Mouse (Mus musculus): ENCODE measurements around the gene Gm13696. TPM values are rescaled to one million over a fixed set of nuclear protein-coding genes. Genes with fewer than 3 reads are reported as not detected.
"Not testable (repeated sequence)": the region's sequence is repeated elsewhere in the genome, so short reads cannot be mapped to it uniquely, and the experiment has no call there.

Gene Gm13696
- polyA plus RNA-seq, 1 experiment from 2014 or later: not detected

DNA sequence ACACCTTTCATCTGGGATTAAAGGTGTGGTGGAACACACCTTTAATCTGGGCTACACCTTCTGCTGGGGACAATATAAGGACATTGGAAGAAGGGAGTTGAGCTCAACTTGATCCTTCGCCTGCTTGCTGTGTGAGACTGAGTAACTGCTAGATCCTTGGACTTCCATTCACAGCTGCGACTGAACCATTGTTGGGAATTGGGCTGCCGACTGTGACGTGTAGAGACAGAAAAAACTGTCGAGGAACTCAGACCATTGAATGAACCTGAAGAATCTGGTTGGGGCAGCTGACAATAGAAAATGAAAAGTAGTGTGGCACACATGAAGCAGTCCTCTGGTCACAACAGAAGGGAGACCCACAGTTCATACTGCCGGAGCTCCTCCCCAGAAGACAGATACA lies 5.7 kb downstream of the Gm13696 start, which contains the start of gene Gm13694:
Gm13694 (plus strand) TSS at position 301 of the 400 bp plus-strand sequence.
- not testable (repeated sequence) for H3K27me3 ChIP-seq (ENCODE audit: control insufficient read depth, insufficient read depth, low read length); H3K4me3 ChIP-seq (ENCODE audit: low read depth, low read length); H3K4me2 ChIP-seq (ENCODE audit: low read depth, low read length); H3K4me1 ChIP-seq (ENCODE audit: control insufficient read depth, insufficient read depth, low read length); H3K27ac ChIP-seq (replicated peaks; ENCODE audit: low read depth, low read length); DNase-seq (ENCODE audit: low spot score); H3K36me3 ChIP-seq (replicated peaks; ENCODE audit: control insufficient read depth, insufficient read depth, low read depth, low read length); ATAC-seq (replicated peaks; ENCODE audit: insufficient number of reproducible peaks, low FRiP score, low TSS enrichment, low read depth); H3K9me3 ChIP-seq (replicated peaks; ENCODE audit: control insufficient read depth, low read length); H3K9ac ChIP-seq (replicated peaks; ENCODE audit: low read length)
- no CpG with 5 or more reads among the region's 6 CpGs for WGBS

- not testable (repeated sequence) for ATAC-seq (replicated peaks; ENCODE audit: insufficient number of reproducible peaks, low FRiP score, low TSS enrichment, low read depth); H3K4me2 ChIP-seq (ENCODE audit: low read depth, low read length); H3K4me1 ChIP-seq (ENCODE audit: control insufficient read depth, insufficient read depth, low read length); H3K27me3 ChIP-seq (ENCODE audit: control insufficient read depth, insufficient read depth, low read length); H3K9ac ChIP-seq (replicated peaks; ENCODE audit: low read length); H3K4me3 ChIP-seq (ENCODE audit: low read depth, low read length); H3K27ac ChIP-seq (replicated peaks; ENCODE audit: low read depth, low read length); DNase-seq (ENCODE audit: low spot score); H3K9me3 ChIP-seq (replicated peaks; ENCODE audit: control insufficient read depth, low read length); H3K36me3 ChIP-seq (replicated peaks; ENCODE audit: control insufficient read depth, insufficient read depth, low read depth, low read length)
- WGBS: no CpG with 5 or more reads among the region's 6 CpGs
These were observed 11.5 kb downstream of the Gm13696 start, which contains the start of gene Gm13697 for GRCm38 (mm10) chr2:83984443-83984842. Gene Gm13697 (plus strand): TSS chr2:83984743.

- ATAC-seq (replicated peaks; ENCODE audit: insufficient number of reproducible peaks, low FRiP score, low TSS enrichment, low read depth); H3K27ac ChIP-seq (replicated peaks; ENCODE audit: low read depth, low read length); DNase-seq (ENCODE audit: low spot score); H3K27me3 ChIP-seq (ENCODE audit: control insufficient read depth, insufficient read depth, low read length); H3K9ac ChIP-seq (replicated peaks; ENCODE audit: low read length); H3K4me2 ChIP-seq (ENCODE audit: low read depth, low read length); H3K36me3 ChIP-seq (replicated peaks; ENCODE audit: control insufficient read depth, insufficient read depth, low read depth, low read length); H3K9me3 ChIP-seq (replicated peaks; ENCODE audit: control insufficient read depth, low read length); H3K4me3 ChIP-seq (ENCODE audit: low read depth, low read length); H3K4me1 ChIP-seq (ENCODE audit: control insufficient read depth, insufficient read depth, low read length): not testable (repeated sequence)
- no CpG with 5 or more reads among the region's 6 CpGs for WGBS
These were observed 17.3 kb downstream of the Gm13696 start, which contains the start of gene Gm13691 for GRCm38 (mm10) chr2:83990253-83990652. Gene Gm13691 (plus strand): TSS chr2:83990553.

DNA sequence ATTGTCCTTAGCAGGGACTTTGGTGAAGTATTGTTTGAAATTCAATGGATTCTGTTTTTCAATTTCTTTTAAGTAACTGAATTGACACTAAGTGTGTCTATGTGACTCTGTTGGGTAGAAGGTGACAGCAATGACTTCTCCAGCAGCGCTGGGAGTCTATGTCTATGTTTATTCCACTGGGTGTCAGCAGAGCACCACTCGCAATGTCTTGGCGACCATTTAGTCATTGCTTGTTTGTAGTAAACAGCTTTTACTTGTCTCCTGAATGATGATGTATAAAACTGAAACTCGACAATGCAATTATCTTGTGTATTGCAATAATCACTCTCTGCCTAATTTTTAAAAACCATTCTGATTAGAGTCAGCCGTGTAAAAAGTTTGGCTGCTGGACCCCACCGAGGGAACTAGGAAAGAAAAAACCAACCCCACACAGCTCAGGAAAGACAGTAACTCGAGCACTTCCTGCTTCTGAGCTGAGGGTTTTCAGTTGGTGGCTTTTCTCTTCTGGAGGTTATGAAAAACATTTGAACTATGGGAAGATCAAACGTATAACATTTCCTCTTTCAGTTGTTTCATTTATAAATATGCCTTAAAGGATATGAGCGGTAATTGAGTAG lies 20.8 kb downstream of the Gm13696 start:
- H3K27ac ChIP-seq (replicated peaks; ENCODE audit: low read depth, low read length); H3K36me3 ChIP-seq (replicated peaks; ENCODE audit: control insufficient read depth, insufficient read depth, low read depth, low read length); H3K4me1 ChIP-seq (ENCODE audit: control insufficient read depth, insufficient read depth, low read length); H3K9ac ChIP-seq (replicated peaks; ENCODE audit: low read length); H3K4me2 ChIP-seq (ENCODE audit: low read depth, low read length); H3K9me3 ChIP-seq (replicated peaks; ENCODE audit: control insufficient read depth, low read length); H3K4me3 ChIP-seq (ENCODE audit: low read depth, low read length); H3K27me3 ChIP-seq (ENCODE audit: control insufficient read depth, insufficient read depth, low read length); ATAC-seq (replicated peaks; ENCODE audit: insufficient number of reproducible peaks, low FRiP score, low TSS enrichment, low read depth): not testable (repeated sequence)
- DNase-seq (ENCODE audit: low spot score): peak; percentile 54
- WGBS: 34% methylated on average over 6 of the region's 9 CpGs

DNA sequence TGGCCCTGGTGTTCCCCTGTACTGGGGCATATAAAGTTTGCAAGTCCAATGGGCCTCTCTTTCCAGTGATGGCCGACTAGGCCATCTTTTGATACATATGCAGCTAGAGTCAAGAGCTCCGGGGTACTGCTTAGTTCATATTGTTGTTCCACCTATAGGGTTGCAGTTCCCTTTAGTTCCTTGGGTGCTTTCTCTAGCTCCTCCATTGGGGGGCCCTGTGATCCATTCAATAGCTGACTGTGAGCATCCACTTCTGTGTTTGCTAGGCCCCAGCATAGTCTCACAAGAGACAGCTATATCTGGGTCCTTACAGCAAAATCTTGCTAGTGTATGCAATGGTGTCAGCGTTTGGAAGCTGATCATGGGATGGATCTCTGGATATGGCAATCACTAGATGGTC lies 21.6 kb downstream of the Gm13696 start:
- not testable (repeated sequence) for DNase-seq (ENCODE audit: low spot score); H3K27ac ChIP-seq (replicated peaks; ENCODE audit: low read depth, low read length); H3K9me3 ChIP-seq (replicated peaks; ENCODE audit: control insufficient read depth, low read length); H3K4me3 ChIP-seq (ENCODE audit: low read depth, low read length); ATAC-seq (replicated peaks; ENCODE audit: insufficient number of reproducible peaks, low FRiP score, low TSS enrichment, low read depth); H3K4me2 ChIP-seq (ENCODE audit: low read depth, low read length); H3K27me3 ChIP-seq (ENCODE audit: control insufficient read depth, insufficient read depth, low read length); H3K36me3 ChIP-seq (replicated peaks; ENCODE audit: control insufficient read depth, insufficient read depth, low read depth, low read length); H3K9ac ChIP-seq (replicated peaks; ENCODE audit: low read length); H3K4me1 ChIP-seq (ENCODE audit: control insufficient read depth, insufficient read depth, low read length)
- WGBS: no CpG with 5 or more reads among the region's 3 CpGs

GRCm38 (mm10) chr2:84008913-84009312 lies 36.0 kb downstream of the Gm13696 start:
- ATAC-seq (replicated peaks; ENCODE audit: insufficient number of reproducible peaks, low FRiP score, low TSS enrichment, low read depth) (no peak), DNase-seq (ENCODE audit: low spot score) (no peak)
- 66% methylated on average over 1 of the region's 1 CpGs for WGBS
- no peaks in the 10 kb centered on the region for H3K27me3 ChIP-seq (ENCODE audit: control insufficient read depth, insufficient read depth, low read length)
- no peak overlapping the region for H3K27ac ChIP-seq (replicated peaks; ENCODE audit: low read depth, low read length)
- no peaks in the 10 kb centered on the region for H3K9me3 ChIP-seq (replicated peaks; ENCODE audit: control insufficient read depth, low read length)
- H3K4me2 ChIP-seq (ENCODE audit: low read depth, low read length): no peak overlapping the region
- no peak overlapping the region for H3K4me3 ChIP-seq (ENCODE audit: low read depth, low read length)
- no peaks in the 10 kb centered on the region for H3K36me3 ChIP-seq (replicated peaks; ENCODE audit: control insufficient read depth, insufficient read depth, low read depth, low read length)
- no peaks in the 10 kb centered on the region for H3K4me1 ChIP-seq (ENCODE audit: control insufficient read depth, insufficient read depth, low read length)
- no peak overlapping the region for H3K9ac ChIP-seq (replicated peaks; ENCODE audit: low read length)

DNA sequence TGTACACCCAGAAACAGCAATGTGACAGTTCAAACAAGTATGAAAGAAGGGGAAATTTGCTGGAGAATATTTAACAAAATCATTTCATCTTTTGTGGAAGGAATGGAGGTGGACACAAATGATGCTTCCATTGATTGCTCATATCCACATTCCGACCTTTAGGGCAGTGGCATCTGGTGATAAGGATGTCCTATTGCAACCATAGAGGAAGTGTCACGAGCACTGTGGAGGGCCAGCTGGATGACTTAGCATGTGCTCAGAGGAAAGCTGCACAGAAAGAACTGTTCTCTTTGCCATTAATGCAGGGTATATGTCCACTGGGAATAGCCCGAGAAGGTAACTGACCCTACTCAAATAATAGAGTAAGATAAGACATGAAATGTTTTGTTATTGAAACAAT lies 36.9 kb downstream of the Gm13696 start:
- Histone ChIP-seq H3K4me1 (ENCODE audit: control insufficient read depth, insufficient read depth, low read length) (no peaks in the 10 kb centered on the region), H3K27me3 (ENCODE audit: control insufficient read depth, insufficient read depth, low read length) (no peaks in the 10 kb centered on the region), H3K4me3 (ENCODE audit: low read depth, low read length) (no peak overlapping the region), H3K36me3 (replicated peaks; ENCODE audit: control insufficient read depth, insufficient read depth, low read depth, low read length) (no peaks in the 10 kb centered on the region), H3K9ac (replicated peaks; ENCODE audit: low read length) (no peak overlapping the region), H3K4me2 (ENCODE audit: low read depth, low read length) (no peak overlapping the region), H3K27ac (replicated peaks; ENCODE audit: low read depth, low read length) (no peak overlapping the region), H3K9me3 (replicated peaks; ENCODE audit: control insufficient read depth, low read length) (no peaks in the 10 kb centered on the region)
- 72% methylated on average over 3 of the region's 3 CpGs for WGBS
- DNase-seq (ENCODE audit: low spot score) (no peak), ATAC-seq (replicated peaks; ENCODE audit: insufficient number of reproducible peaks, low FRiP score, low TSS enrichment, low read depth) (no peak)

- WGBS: 72% methylated on average over 6 of the region's 6 CpGs
These were observed 41.6 kb downstream of the Gm13696 start for GRCm38 (mm10) chr2:84014572-84014971.

More at GRCm38 (mm10) chr2:84014572-84014971, 41.6 kb downstream of the Gm13696 start:
- no peaks in the 10 kb centered on the region for H3K4me1 ChIP-seq (ENCODE audit: control insufficient read depth, insufficient read depth, low read length)
- no peaks in the 10 kb centered on the region for H3K9me3 ChIP-seq (replicated peaks; ENCODE audit: control insufficient read depth, low read length)
- no peaks in the 10 kb centered on the region for H3K27me3 ChIP-seq (ENCODE audit: control insufficient read depth, insufficient read depth, low read length)
- H3K4me3 ChIP-seq (ENCODE audit: low read depth, low read length): no peak overlapping the region
- no peak overlapping the region for H3K4me2 ChIP-seq (ENCODE audit: low read depth, low read length)
- DNase-seq (ENCODE audit: low spot score): no peak
- H3K9ac ChIP-seq (replicated peaks; ENCODE audit: low read length): no peak overlapping the region
- H3K27ac ChIP-seq (replicated peaks; ENCODE audit: low read depth, low read length): no peak overlapping the region
- no peak for ATAC-seq (replicated peaks; ENCODE audit: insufficient number of reproducible peaks, low FRiP score, low TSS enrichment, low read depth)
- H3K36me3 ChIP-seq (replicated peaks; ENCODE audit: control insufficient read depth, insufficient read depth, low read depth, low read length): no peaks in the 10 kb centered on the region
